Mouse (Mus musculus) right cerebral cortex, adult 18-20 months (tissue): ENCODE data around the gene Il17ra.
A peak's percentile ranks its signal among the peaks of the same experiment; 100 is the strongest.

Source experiments
- DNase-seq: peaks from one replicate; pipeline ENCODE4 v3.0.0; 2022; ENCODE audit warnings: mixed read lengths

The Il17ra gene

DNA sequence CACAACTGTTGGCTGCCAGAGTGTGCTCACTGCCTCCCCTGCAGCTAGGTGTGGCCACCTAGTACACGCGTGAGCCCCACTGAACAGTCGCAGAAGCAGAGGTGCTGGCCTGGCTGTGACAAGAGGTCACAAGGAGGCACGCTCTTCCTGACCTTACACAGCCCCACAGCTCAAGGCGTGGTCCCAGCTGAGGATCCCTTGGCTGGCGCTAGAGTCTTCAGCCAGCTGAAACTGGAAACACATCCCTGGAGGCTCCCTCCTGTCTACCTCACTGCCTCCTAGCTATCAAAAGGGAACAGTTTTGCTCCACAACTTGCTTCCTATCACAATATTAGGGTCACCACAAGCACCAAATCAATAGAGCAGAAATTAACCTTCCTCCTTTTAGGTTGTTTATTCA, 48.2 kb downstream of the Il17ra start:
- DNase-seq: no peak

DNA sequence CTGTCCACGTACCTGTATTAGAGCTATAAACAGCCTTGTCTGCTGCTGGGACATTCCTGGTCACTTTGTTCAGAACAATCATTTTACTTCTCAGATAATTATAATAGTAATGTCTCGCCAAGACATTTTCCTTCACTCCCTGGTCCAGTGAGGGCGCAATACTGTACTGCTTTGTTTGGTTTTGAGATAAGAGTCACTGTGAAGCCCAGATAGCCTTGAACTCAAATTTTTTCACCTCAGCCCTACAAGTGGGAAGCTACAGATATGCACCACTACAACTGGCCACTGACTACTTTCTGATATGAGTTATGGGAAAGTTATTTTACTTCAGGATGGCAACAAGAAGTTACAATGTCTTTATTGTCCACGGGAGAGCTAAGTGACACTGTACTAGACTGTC, 53.4 kb downstream of the Il17ra start:
- no peak for DNase-seq

DNA sequence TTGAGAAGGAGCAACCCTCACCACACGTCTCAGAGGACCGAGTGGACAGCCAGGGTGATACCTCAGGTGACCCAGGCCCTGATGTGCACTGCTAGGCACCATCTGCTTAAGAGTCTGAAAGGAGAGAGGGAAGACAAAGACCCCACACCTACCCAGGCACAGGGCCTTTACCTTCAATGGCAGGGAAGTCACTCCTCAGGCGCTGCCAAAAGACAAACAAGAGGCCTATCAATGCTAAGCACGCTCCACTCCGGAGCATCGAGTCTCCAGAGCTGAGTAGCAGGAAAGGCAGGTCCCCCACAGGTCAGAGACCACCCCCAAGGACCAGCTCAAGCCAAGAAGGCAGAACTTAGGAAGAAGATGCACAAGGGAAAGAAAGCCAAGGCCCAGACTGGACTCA, 53.8 kb downstream of the Il17ra start:
- DNase-seq: no peak

DNA sequence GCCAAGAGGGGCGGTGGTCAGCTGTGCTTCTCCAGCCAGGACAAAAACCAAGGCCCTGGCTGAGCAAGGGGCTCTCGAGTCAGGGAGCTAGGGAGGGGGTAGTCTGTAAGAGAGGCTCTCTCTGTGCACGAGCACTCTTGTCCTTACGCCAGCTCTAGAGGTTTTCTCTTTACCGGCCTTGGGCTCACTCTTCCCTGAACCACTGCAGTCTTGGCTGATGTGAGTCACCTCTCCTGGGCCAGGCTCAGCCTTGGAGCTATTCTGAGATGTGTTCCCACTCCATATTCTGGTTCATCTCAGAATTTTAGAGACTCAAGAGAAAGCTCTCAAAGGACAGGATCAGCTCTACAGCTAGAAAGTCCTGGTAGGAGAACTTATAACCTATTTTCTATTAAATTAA, 54.3 kb downstream of the Il17ra start:
- peak; percentile 64 for DNase-seq

DNA sequence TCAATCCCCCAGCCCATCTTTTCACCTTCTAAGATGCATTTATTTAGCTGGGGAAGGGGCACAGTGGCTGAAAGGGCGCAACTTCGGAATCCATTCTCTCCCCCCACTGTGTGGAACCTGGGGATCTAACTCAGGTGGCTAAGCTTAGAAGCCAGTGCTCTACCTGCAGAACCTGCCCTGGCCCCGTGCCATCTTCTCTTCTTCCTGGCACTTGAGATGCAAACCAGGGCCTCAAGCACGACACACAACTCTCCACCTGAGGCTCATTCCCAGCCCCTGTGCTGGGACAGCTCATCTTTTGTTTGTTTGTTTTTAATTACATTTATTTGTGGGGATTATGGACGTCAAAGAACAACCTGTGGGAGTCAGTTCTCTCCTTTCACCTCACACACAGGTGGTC, 56.6 kb downstream of the Il17ra start:
- DNase-seq: no peak

DNA sequence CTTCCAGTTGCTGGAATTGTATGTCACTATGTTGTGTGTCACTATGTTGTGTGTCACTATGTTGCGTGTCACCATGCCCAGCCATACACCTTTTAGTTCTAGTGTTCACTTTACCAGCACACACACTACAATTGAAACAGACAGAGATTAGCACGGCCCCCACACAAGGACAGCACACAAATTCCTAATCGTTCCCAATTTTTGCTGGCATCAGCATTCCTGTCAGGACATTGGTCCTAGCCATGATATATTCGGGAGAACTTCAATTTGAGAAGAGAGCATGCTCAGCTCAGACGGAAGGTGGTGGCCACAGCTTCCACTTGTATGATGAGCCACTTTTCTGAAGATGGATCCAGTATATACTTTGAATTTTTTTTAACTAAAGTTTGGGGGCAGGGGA, 61.7 kb downstream of the Il17ra start:
- no peak for DNase-seq

DNA sequence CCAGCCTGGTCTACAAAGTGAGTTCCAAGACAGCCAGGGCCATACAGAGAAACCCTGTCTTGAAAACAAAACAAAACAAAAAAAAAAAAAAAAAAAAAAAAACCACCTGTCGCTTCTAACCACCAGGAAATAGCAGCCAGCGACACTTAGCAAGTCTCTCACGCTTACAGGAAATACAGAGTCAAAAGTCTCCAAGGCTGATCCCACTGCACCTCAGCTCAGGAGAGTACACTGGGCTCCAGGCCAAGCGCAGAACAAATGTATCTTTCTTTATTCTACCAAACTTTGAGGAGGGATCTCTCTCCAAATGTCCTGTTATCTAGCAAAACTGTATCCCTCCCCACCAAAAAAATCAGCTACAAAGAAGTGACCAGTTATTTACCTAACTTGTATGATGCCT, 66.1 kb downstream of the Il17ra start:
- DNase-seq: no peak

DNA sequence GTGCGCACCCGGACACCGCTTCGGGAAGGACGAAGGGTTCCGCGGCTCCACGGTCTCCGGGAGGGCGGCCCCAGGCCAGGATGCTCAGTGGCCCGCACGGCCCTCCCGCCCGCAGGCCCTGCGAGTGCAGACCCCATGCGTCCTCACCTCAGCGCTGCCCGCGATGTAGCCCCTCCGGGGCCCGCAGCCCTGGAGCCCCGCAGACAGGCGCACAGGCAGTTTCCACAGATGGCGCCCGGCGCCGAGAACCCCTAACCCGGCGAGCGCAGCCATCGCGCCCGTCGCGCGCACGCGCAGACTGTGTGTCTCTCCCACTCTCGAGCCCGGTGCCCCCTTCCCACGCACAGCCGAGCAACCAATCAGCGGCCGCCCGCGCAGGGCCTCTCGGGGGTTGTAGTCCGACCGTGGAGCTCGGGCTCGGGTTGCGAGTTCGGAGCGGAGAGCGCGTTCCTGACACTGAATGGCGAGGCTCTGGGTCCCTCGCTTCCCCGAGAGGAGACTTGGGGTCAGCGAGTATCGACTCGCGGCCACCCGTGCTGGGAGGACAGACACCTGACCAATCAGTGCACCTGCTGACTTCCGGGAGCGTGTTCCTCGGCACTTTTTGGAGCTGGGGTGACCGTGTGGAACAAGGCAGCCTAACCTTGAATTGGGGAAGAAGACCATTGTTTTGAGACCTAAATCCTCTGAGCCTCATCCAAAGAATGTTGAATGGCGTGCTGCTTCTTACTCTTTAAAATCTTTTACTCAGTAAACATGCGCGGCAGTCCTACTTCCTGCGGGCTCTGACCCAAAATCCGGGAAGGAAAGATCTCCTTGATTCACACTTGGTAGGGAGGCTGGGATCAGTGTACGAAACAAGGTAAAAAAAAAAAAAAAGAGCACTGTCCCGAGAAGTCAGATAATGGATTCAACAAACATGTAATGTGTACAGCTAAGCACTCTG, 68.2 kb downstream of the Il17ra start, which contains the start of gene Hdhd5:
Hdhd5 (minus strand) TSS at position 300 of the 946 bp plus-strand sequence.
- peak; percentile 94 for DNase-seq

DNA sequence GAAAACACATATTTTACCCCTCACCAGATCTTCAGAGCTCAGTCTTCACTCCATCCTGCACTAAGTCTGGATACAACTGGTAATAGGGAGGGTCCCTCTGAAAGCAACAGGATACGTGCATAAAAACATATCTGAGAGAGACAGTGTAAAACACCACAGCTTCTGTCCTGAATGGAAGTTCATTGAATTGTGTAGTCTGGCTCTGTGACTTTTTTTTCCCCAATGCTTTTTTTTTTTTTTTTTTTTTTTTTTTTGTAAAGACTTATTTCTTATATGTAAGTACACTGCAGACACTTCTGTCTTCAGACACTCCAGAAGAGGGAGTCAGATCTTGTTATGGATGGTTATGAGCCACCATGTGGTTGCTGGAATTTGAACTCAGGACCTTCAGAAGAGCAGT, 69.5 kb downstream of the Il17ra start:
- no peak for DNase-seq

DNA sequence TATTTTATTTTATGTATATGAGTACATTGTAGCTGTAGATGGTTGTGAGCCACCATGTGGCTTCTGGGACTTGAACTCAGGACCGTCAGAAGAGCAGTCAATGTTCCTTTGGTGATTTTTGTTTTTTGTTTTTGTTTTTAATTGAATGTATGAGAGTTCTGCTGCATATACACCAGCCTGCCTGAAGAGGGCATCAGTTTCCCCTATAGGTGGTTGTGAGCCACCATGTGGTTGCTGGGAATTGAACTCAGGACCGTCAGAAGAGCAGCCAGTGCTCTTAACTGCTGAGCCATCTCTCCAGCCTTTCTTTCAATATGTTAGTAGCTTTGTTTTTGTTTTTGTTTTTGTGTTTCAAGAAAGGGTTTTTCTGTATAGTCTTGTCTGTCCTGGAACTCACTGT, 73.3 kb downstream of the Il17ra start:
- DNase-seq: no peak
